Mouse (Mus musculus): ENCODE data around the gene Tekt3. TPM values are rescaled to one million over a fixed set of nuclear protein-coding genes. Genes with fewer than 3 reads are reported as not detected.

Tekt3 gene
- 0.16 and 0.22 TPM in 2 replicates for polyA plus RNA-seq (2015; fragmentation: Nextera tagmentation; extraction: Ambion mirVana)

DNA sequence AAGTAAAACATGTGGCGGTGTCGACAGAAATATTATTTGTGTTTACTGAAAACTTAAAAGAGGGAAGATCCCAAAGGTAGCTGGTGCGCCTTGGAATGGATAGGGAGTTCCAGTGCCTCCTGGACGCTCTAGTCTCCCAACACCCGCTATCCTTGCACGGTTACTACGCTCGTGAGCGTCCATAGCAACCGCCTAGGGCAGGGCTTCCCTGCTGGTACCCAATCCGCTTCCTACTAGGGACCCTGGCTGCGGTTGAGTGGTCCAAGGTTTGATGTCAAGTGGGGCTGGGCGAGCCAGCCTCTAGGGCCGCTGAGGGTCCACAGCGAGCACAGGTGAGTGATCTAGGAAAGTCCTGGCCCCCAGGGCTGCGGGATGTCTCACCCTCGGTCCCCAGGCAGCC, at the start of gene Tekt3:
Tekt3 (plus strand) TSS at position 209 of the 400 bp plus-strand sequence.
- 0 out of 2 replicates have a peak, but pooled peaks cover 3% of the 10 kb centered on the region for H3K4me1 ChIP-seq
- peaks cover 4% of the 10 kb centered on the region; the same call in 1 of the 2 replicates for H3K27me3 ChIP-seq
- 11% methylated on average over 17 of the region's 17 CpGs for WGBS
- ATAC-seq (ENCODE audit: insufficient number of reproducible peaks, low FRiP score, low TSS enrichment, low read depth) = no peak
- no peak within 1 kb of the TSS for H3K27ac ChIP-seq
- H3K4me2 ChIP-seq = no peak within 1 kb of the TSS
- no peaks in the 10 kb centered on the region for H3K9me3 ChIP-seq
- H3K9ac ChIP-seq = no peak within 1 kb of the TSS
- H3K36me3 ChIP-seq = no peaks in the 10 kb centered on the region
- H3K4me3 ChIP-seq = no peak within 1 kb of the TSS

GRCm38 (mm10) chr11:63017327-63018082, 43.9 kb upstream of the Tekt3 start:
- Histone ChIP-seq H3K9ac (no peak overlapping the region), H3K27ac (no peak overlapping the region), H3K4me3 (no peak overlapping the region), H3K9me3 (no peaks in the 10 kb centered on the region), H3K4me1 (peaks cover 20% of the 10 kb centered on the region), H3K4me2 (no peak overlapping the region), H3K36me3 (no peaks in the 10 kb centered on the region), H3K27me3 (no peaks in the 10 kb centered on the region)
- WGBS = 43% methylated on average over 6 of the region's 6 CpGs
- ATAC-seq (ENCODE audit: insufficient number of reproducible peaks, low FRiP score, low TSS enrichment, low read depth) = no peak

DNA sequence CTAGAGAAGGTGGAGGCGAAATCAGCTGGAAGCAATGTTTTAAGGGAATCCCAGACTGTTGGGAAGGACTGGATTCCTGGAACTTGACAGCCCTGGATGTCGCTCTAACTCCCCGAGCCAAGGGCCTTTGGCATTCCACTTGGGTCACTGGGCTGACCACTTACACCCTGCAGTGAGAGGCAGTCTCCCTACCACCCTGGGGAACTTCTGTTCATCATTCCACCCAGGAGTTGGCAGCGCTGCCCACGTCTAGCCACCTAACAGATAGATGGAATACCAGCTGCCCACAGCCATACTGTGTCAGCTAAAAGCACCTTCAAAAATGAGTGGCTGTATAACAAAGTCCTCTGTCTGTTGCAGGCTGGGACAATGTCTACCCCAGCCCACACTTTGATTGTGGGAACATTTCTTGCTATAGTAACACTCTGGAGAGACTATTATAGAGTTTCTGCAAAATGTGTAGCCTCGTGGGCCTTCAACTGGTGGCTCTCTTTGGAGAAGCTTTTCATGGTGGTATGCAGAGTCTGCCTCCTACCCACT, 43.3 kb upstream of the Tekt3 start:
- Histone ChIP-seq H3K9me3 (no peaks in the 10 kb centered on the region), H3K4me1 (peaks cover 20% of the 10 kb centered on the region), H3K36me3 (no peaks in the 10 kb centered on the region), H3K4me3 (no peak overlapping the region), H3K4me2 (no peak overlapping the region), H3K9ac (no peak overlapping the region), H3K27ac (no peak overlapping the region), H3K27me3 (no peaks in the 10 kb centered on the region)
- 73% methylated on average over 6 of the region's 6 CpGs for WGBS
- ATAC-seq (ENCODE audit: insufficient number of reproducible peaks, low FRiP score, low TSS enrichment, low read depth) = no peak

- H3K4me1 ChIP-seq = peaks cover 28% of the 10 kb centered on the region
- no peak overlapping the region for H3K4me3 ChIP-seq
- no peak overlapping the region for H3K4me2 ChIP-seq
- H3K27me3 ChIP-seq = no peaks in the 10 kb centered on the region
- no peak for ATAC-seq (ENCODE audit: insufficient number of reproducible peaks, low FRiP score, low TSS enrichment, low read depth)
- H3K9ac ChIP-seq = no peak overlapping the region
- H3K27ac ChIP-seq = peak overlapping the region; percentile 35; the same call in 1 of the 2 replicates
- H3K36me3 ChIP-seq = no peaks in the 10 kb centered on the region
- H3K9me3 ChIP-seq = no peaks in the 10 kb centered on the region
These were observed 40.8 kb upstream of the Tekt3 start for GRCm38 (mm10) chr11:63020633-63021032.

GRCm38 (mm10) chr11:63021141-63021806, 40.2 kb upstream of the Tekt3 start:
- peaks cover 28% of the 10 kb centered on the region for H3K4me1 ChIP-seq
- no peak overlapping the region; the same call in 1 of the 2 replicates for H3K27ac ChIP-seq
- H3K4me2 ChIP-seq = no peak overlapping the region
- WGBS = 32% methylated on average over 5 of the region's 5 CpGs
- no peaks in the 10 kb centered on the region for H3K27me3 ChIP-seq
- H3K4me3 ChIP-seq = no peak overlapping the region
- H3K9me3 ChIP-seq = no peaks in the 10 kb centered on the region
- no peak overlapping the region for H3K9ac ChIP-seq
- H3K36me3 ChIP-seq = no peaks in the 10 kb centered on the region
- ATAC-seq (ENCODE audit: insufficient number of reproducible peaks, low FRiP score, low TSS enrichment, low read depth) = no peak

GRCm38 (mm10) chr11:63023461-63023860, 38.0 kb upstream of the Tekt3 start:
- H3K27me3 ChIP-seq = no peaks in the 10 kb centered on the region
- no peaks in the 10 kb centered on the region for H3K9me3 ChIP-seq
- peaks cover 31% of the 10 kb centered on the region for H3K4me1 ChIP-seq
- WGBS = 71% methylated on average over 5 of the region's 5 CpGs
- no peak overlapping the region for H3K4me2 ChIP-seq
- no peaks in the 10 kb centered on the region for H3K36me3 ChIP-seq
- H3K4me3 ChIP-seq = no peak overlapping the region
- no peak for ATAC-seq (ENCODE audit: insufficient number of reproducible peaks, low FRiP score, low TSS enrichment, low read depth)
- no peak overlapping the region for H3K9ac ChIP-seq
- H3K27ac ChIP-seq = no peak overlapping the region

DNA sequence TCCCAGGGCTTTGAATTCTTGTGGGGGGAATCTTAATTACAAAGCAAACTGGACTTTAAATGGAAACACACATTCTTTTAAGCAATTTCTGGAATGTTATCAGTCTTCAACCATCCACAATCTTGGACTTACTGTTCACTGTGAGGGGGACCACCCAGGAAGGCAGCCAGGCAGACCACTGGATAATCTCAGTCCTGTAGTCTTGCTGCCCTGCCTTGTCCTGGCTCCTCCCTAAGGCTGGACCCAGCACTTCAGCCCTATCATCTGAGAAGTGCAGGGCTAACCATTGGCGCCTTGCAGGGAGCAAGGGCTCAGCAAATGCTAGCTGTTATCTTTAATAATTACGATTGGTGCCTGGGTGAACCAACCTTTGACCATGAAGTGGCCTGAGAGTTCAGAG, 37.3 kb upstream of the Tekt3 start:
- H3K4me1 ChIP-seq = peaks cover 33% of the 10 kb centered on the region

GRCm38 (mm10) chr11:63025476-63025875, 36.0 kb upstream of the Tekt3 start:
- H3K27me3 ChIP-seq = no peaks in the 10 kb centered on the region
- H3K36me3 ChIP-seq = no peaks in the 10 kb centered on the region
- H3K9ac ChIP-seq = no peak overlapping the region
- WGBS = 68% methylated on average over 6 of the region's 6 CpGs
- H3K4me2 ChIP-seq = no peak overlapping the region
- no peaks in the 10 kb centered on the region for H3K9me3 ChIP-seq
- no peak overlapping the region for H3K27ac ChIP-seq
- peaks cover 29% of the 10 kb centered on the region for H3K4me1 ChIP-seq
- H3K4me3 ChIP-seq = no peak overlapping the region
- ATAC-seq (ENCODE audit: insufficient number of reproducible peaks, low FRiP score, low TSS enrichment, low read depth) = no peak

More for the DNA sequence above, 37.3 kb upstream of the Tekt3 start:
- WGBS = 41% methylated on average over 2 of the region's 2 CpGs
- Histone ChIP-seq H3K4me3 (no peak overlapping the region), H3K9me3 (no peaks in the 10 kb centered on the region), H3K36me3 (no peaks in the 10 kb centered on the region), H3K4me2 (no peak overlapping the region), H3K27ac (no peak overlapping the region), H3K9ac (no peak overlapping the region), H3K27me3 (no peaks in the 10 kb centered on the region)
- ATAC-seq (ENCODE audit: insufficient number of reproducible peaks, low FRiP score, low TSS enrichment, low read depth) = no peak

DNA sequence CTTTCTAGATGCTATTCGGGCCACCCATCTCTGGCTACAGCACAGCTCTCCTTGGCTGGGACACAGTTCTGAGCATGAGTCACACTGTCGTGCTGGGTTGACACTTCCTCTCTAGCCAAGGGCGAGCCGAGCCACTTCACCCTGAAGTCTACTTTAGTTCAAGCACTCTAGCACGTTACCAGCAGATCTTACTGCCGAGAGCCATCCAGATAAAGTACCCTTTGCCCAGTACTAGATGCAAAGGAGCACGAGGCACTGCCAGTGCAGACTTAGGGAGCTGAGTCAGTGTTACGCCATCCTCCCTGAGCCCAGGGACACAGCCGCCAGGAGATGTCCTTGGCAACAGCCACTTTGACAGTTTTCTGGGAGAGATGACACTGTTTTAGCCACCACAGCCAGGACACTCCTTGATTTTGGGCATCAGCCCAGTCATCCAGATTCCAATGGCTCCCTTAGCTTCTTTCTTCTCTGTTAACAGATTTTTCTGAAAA, 34.8 kb upstream of the Tekt3 start:
- peaks cover 17% of the 10 kb centered on the region for H3K4me1 ChIP-seq

GRCm38 (mm10) chr11:63028131-63028530, 33.3 kb upstream of the Tekt3 start:
- Histone ChIP-seq H3K4me2 (no peak overlapping the region), H3K4me3 (no peak overlapping the region), H3K4me1 (peaks cover 15% of the 10 kb centered on the region; the same call in 1 of the 2 replicates), H3K27me3 (no peaks in the 10 kb centered on the region), H3K36me3 (no peaks in the 10 kb centered on the region), H3K27ac (no peak overlapping the region), H3K9me3 (no peaks in the 10 kb centered on the region), H3K9ac (no peak overlapping the region)
- no peak for ATAC-seq (ENCODE audit: insufficient number of reproducible peaks, low FRiP score, low TSS enrichment, low read depth)
- WGBS = 67% methylated on average over 3 of the region's 3 CpGs

More for the DNA sequence above, 34.8 kb upstream of the Tekt3 start:
- no peak overlapping the region for H3K4me2 ChIP-seq
- no peak overlapping the region for H3K9ac ChIP-seq
- 84% methylated on average over 9 of the region's 9 CpGs for WGBS
- H3K9me3 ChIP-seq = no peaks in the 10 kb centered on the region
- no peak for ATAC-seq (ENCODE audit: insufficient number of reproducible peaks, low FRiP score, low TSS enrichment, low read depth)
- no peaks in the 10 kb centered on the region for H3K36me3 ChIP-seq
- no peak overlapping the region for H3K4me3 ChIP-seq
- H3K27ac ChIP-seq = no peak overlapping the region
- no peaks in the 10 kb centered on the region for H3K27me3 ChIP-seq

DNA sequence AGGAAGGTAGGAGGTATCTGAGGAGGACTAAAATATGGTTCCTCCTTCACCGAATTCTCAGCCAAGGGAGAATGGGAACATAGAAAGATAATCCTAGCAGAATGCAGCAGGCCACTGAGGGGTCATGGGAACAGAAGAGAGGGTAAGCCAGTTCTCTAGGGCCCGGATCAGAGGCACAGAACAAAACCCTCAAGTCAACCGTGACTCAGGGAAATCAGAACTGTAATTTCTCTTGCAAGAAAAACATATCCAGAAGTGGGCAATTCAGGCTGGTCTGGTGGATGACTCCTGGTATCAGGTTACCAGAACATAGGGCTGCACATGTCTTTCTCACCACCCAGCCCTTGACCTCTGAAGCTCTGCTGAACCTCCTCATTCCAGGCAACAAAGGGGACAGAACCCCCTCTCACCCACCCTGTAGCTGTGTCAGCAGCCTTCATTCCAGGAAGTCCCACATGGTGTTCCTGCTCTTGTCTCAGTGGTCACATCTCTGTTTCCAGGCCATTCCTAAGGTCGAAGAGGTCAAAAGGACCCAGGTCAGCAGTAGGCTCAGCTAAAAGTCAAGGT, 32.2 kb upstream of the Tekt3 start:
- Histone ChIP-seq H3K36me3 (no peaks in the 10 kb centered on the region), H3K27ac (no peak overlapping the region), H3K27me3 (no peaks in the 10 kb centered on the region), H3K4me3 (no peak overlapping the region), H3K9ac (no peak overlapping the region), H3K4me1 (peaks cover 9% of the 10 kb centered on the region; the same call in 1 of the 2 replicates), H3K9me3 (no peaks in the 10 kb centered on the region), H3K4me2 (no peak overlapping the region)
- WGBS = 62% methylated on average over 4 of the region's 4 CpGs
- ATAC-seq (ENCODE audit: insufficient number of reproducible peaks, low FRiP score, low TSS enrichment, low read depth) = no peak

DNA sequence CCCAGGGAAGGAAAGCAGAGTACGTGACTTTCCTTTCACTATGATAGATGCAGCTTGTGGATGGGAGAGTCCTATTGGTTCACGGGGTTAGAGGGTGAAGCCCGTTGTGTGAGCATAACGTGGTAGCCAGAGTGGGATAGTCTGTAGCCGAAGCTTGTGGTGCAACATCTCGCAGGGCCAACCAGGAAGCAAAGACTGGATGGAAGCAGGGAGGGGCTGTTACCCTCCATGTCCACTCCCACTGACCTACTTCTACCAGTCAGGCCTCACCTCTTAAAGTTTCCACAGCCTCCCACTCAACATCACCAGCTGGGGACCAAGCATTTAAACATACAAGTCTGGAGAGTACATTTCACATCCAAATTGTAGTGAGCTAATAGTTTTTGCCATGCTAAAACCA, 31.7 kb upstream of the Tekt3 start:
- Histone ChIP-seq H3K9ac (no peak overlapping the region), H3K9me3 (no peaks in the 10 kb centered on the region), H3K4me1 (peaks cover 9% of the 10 kb centered on the region; the same call in 1 of the 2 replicates), H3K4me3 (no peak overlapping the region), H3K27me3 (no peaks in the 10 kb centered on the region), H3K4me2 (no peak overlapping the region), H3K36me3 (no peaks in the 10 kb centered on the region), H3K27ac (no peak overlapping the region)
- WGBS = 92% methylated on average over 6 of the region's 6 CpGs
- no peak for ATAC-seq (ENCODE audit: insufficient number of reproducible peaks, low FRiP score, low TSS enrichment, low read depth)

Measured in limb, embryonic 15.5 days (tissue).